Mouse (Mus musculus) limb, embryonic 14.5 days (tissue): ENCODE measurements around the gene Syne2. TPM values are rescaled to one million over a fixed set of nuclear protein-coding genes. Genes with fewer than 3 reads are reported as not detected.

ENCODE experiments used
- ATAC-seq: fragments of 200-750 bp; cut with Nextera tagmentation; 2 replicates; pipeline ENCODE4 v1.8.0; 2017; ENCODE audit warnings: low read depth, moderate number of reproducible peaks, moderate TSS enrichment; ENCODE audit not compliant: low FRiP score
- DNase-seq: peaks from one replicate; pipeline ENCODE4 v3.0.0-alpha.2; 2015; ENCODE audit warnings: low spot score
- H3K27ac ChIP-seq: fragments of 300-500 bp; sonication (generic); replicated peaks from 2 replicates; pipeline ENCODE4 v1.5.1; 2014; ENCODE audit warnings: low read depth, mild to moderate bottlenecking, low read length, moderate library complexity, mixed read lengths
- H3K27me3 ChIP-seq: fragments of 300-500 bp; sonication (generic); 2 replicates; pipeline ENCODE4 v1.6.1; 2014; ENCODE audit warnings: low read length, mixed read lengths; ENCODE audit not compliant: control insufficient read depth, insufficient read depth
- H3K36me3 ChIP-seq: fragments of 300-500 bp; sonication (generic); 2 replicates; pipeline ENCODE4 v1.6.1; 2014; ENCODE audit warnings: mild to moderate bottlenecking, low read length, moderate library complexity, mixed read lengths; ENCODE audit not compliant: control insufficient read depth, insufficient read depth
- H3K4me1 ChIP-seq: fragments of 300-500 bp; sonication (generic); 2 replicates; pipeline ENCODE4 v1.6.1; 2014; ENCODE audit warnings: antibody characterized with exemption, low read length, mixed read lengths; ENCODE audit not compliant: control insufficient read depth, insufficient read depth
- H3K4me2 ChIP-seq: fragments of 300-500 bp; sonication (generic); replicated peaks from 2 replicates; pipeline ENCODE4 v1.6.1; 2014; ENCODE audit warnings: low read depth, mild to moderate bottlenecking, low read length, moderate library complexity; ENCODE audit not compliant: severe bottlenecking
- H3K4me3 ChIP-seq: fragments of 300-500 bp; sonication (generic); replicated peaks from 2 replicates; pipeline ENCODE4 v1.5.1; 2014; ENCODE audit warnings: low read length
- H3K9ac ChIP-seq: fragments of 300-500 bp; sonication (generic); 2 replicates; pipeline ENCODE4 v1.6.1; 2014; ENCODE audit warnings: mild to moderate bottlenecking, low read depth, low read length, moderate library complexity; ENCODE audit not compliant: severe bottlenecking
- H3K9me3 ChIP-seq: fragments of 300-500 bp; sonication (generic); 2 replicates; pipeline ENCODE4 v1.6.1; 2016; ENCODE audit warnings: low read length; ENCODE audit not compliant: control insufficient read depth
- POLR2A ChIP-seq: fragments of 200-500 bp; IDR thresholded peaks from 2 replicates; pipeline ENCODE4 v1.8.0; 2012; ENCODE audit warnings: inconsistent platforms, mild to moderate bottlenecking, moderate library complexity, borderline replicate concordance; ENCODE audit not compliant: insufficient read depth, insufficient read length; ENCODE audit errors: extremely low read depth
- WGBS: fragments of 180-500 bp; shearing (Covaris S2); extraction: QIAGEN DNeasy Blood & Tissue Kit; methylation state at CpG from one replicate; pipeline ENCODE4 v1.1.7; 2014; 5-methylcytosine and 5-hydroxymethylcytosine counted together
- polyA plus RNA-seq, 2 experiments: library from polyadenylated mRNA; depleted of rRNA in 1 of 2; stranded (reverse) in 1 of 2; unstranded in 1 of 2; fragments of >200 nt; fragmentation: Nextera tagmentation in 1 of 2; extraction: Ambion mirVana in 1 of 2; gene quantifications; 2 replicates each; pipeline versions ENCODE4 v1.2.1 to v1.2.3; 2012 to 2014

The Syne2 gene
- polyA plus RNA-seq, 2 experiments: 41.5 to 48.0 TPM

DNA sequence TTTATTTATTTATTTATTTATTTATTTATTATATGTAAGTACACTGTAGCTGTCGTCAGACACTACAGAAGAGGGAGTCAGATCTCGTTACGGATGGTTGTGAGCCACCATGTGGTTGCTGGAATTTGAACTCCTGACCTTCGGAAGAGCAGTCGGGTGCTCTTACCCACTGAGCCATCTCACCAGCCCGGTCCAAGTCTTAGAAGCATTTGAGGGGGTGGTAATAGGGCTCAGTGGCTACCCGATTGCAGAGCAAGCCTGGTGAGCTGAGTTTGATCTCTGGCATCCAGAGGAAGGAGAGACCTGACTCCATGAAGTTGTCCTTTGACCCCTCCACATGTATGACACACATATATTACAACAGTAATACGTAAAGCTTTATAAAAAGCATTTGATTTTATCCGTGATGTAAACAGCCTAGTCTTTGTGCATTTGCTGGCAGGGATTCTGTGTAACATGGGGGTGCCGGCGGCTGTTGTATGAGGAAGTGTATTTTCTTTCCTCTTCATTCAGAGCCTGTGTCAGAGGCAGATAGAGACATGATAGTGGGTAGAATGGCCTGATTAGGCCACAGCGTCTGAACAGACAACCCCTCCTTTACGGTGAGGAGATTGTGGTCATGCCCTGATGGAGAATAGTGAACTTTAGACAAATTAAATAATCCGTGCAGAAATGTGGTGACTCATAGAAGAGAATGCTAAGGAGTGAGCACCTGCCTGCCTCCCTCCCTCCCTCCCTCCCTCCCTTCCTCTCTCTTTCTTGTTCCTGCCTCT lies 38.3 kb downstream of the Syne2 start:
- no peak for TF ChIP-seq POLR2A
- Histone ChIP-seq H3K9ac (no peak overlapping the region), H3K27ac (no peak overlapping the region), H3K27me3 (no peaks in the 10 kb centered on the region), H3K4me2 (no peak overlapping the region), H3K36me3 (0 out of 2 replicates have a peak, but pooled peaks cover 2% of the 10 kb centered on the region), H3K4me3 (no peak overlapping the region), H3K9me3 (no peaks in the 10 kb centered on the region), H3K4me1 (no peaks in the 10 kb centered on the region)
- ATAC-seq: no peak
- DNase-seq: no peak
- 76% methylated on average over 14 of the region's 14 CpGs for WGBS

- H3K27ac ChIP-seq: no peak overlapping the region
- no peak overlapping the region for H3K9ac ChIP-seq
- H3K9me3 ChIP-seq: no peaks in the 10 kb centered on the region
- H3K4me1 ChIP-seq: no peaks in the 10 kb centered on the region
- TF ChIP-seq POLR2A: no peak
- H3K4me2 ChIP-seq: no peak overlapping the region
- H3K27me3 ChIP-seq: no peaks in the 10 kb centered on the region
- WGBS: 83% methylated on average over 10 of the region's 11 CpGs
- DNase-seq: no peak
- H3K4me3 ChIP-seq: no peak overlapping the region
- no peak for ATAC-seq
- H3K36me3 ChIP-seq: 0 out of 2 replicates have a peak, but pooled peaks cover 2% of the 10 kb centered on the region
These were observed 42.0 kb downstream of the Syne2 start for GRCm38 (mm10) chr12:75859936-75860335.

GRCm38 (mm10) chr12:75860843-75861242 lies 42.9 kb downstream of the Syne2 start:
- H3K36me3 ChIP-seq: no peaks in the 10 kb centered on the region
- no peak for TF ChIP-seq POLR2A
- no peak overlapping the region for H3K9ac ChIP-seq
- 58% methylated on average over 6 of the region's 6 CpGs for WGBS
- H3K4me3 ChIP-seq: no peak overlapping the region
- H3K9me3 ChIP-seq: no peaks in the 10 kb centered on the region
- no peaks in the 10 kb centered on the region for H3K27me3 ChIP-seq
- no peak for DNase-seq
- ATAC-seq: no peak
- H3K27ac ChIP-seq: no peak overlapping the region
- no peaks in the 10 kb centered on the region for H3K4me1 ChIP-seq
- no peak overlapping the region for H3K4me2 ChIP-seq

- no peak overlapping the region for H3K27ac ChIP-seq
- TF ChIP-seq POLR2A: no peak
- no peak overlapping the region for H3K4me2 ChIP-seq
- no peaks in the 10 kb centered on the region for H3K9me3 ChIP-seq
- ATAC-seq (no peak), DNase-seq (no peak)
- WGBS: 90% methylated on average over 2 of the region's 2 CpGs
- no peak overlapping the region for H3K4me3 ChIP-seq
- H3K27me3 ChIP-seq: no peaks in the 10 kb centered on the region
- H3K36me3 ChIP-seq: no peaks in the 10 kb centered on the region
- peaks cover 13% of the 10 kb centered on the region for H3K4me1 ChIP-seq
- H3K9ac ChIP-seq: no peak overlapping the region
These were observed 47.2 kb downstream of the Syne2 start for GRCm38 (mm10) chr12:75865166-75865565.

- no peak for TF ChIP-seq POLR2A
- 77% methylated on average over 17 of the region's 17 CpGs for WGBS
- peaks cover 13% of the 10 kb centered on the region for H3K4me1 ChIP-seq
These were observed 48.8 kb downstream of the Syne2 start for GRCm38 (mm10) chr12:75866419-75867373.

More at GRCm38 (mm10) chr12:75866419-75867373, 48.8 kb downstream of the Syne2 start:
- H3K27ac ChIP-seq: no peak overlapping the region
- no peak overlapping the region for H3K4me2 ChIP-seq
- H3K4me3 ChIP-seq: no peak overlapping the region
- ATAC-seq (no peak), DNase-seq (no peak)
- H3K36me3 ChIP-seq: no peaks in the 10 kb centered on the region
- H3K27me3 ChIP-seq: no peaks in the 10 kb centered on the region
- H3K9me3 ChIP-seq: no peaks in the 10 kb centered on the region
- no peak overlapping the region for H3K9ac ChIP-seq
